In the genomic region with DNA sequence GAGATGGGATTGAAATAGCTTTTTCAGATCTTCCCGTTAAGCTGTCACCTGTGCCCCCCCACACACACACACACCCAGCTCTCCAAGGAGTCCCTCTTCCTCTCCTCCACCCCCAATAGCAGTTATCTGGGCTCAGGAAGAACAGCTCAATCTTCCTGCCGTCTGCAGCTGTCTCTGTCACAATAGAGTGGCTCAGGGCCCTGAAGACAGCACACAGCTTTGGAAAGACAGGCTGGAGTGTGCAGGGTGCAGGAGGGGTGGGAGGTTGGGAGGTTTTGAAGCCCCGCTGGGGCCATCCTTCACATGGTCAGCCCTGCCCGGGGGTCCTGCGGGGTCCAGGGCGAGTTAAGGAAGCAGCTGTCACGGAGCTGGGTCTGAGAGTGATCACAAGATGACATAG, we compare ENCODE assay signal across 13 mouse cellular contexts.
DNase-seq lines count a peak whose midpoint lies in the region; ATAC-seq lines count a peak whose summit lies in the region.
"Had no signal": no experiment of that assay in that cellular context is flagged by ENCODE, and none has a peak within 500 bp of the region (broad histone marks: within the 10 kb centered on the region; RNA-seq: fewer than 3 reads in every experiment).

No protein-coding gene starts in this region.

- peaks cover 22% of the 10 kb centered on the region for H3K4me1 ChIP-seq in heart, embryonic 11.5 days (ENCODE audit: control insufficient read depth, insufficient read depth, low read length)
- peaks cover 8% of the 10 kb centered on the region; the same call in 1 of the 2 replicates for H3K4me1 ChIP-seq in lung, embryonic 16.5 days (replicated peaks; ENCODE audit: control insufficient read depth, insufficient read depth, low read length)
- H3K4me1 ChIP-seq in hindbrain, embryonic 15.5 days (replicated peaks) = peaks cover 35% of the 10 kb centered on the region
- peaks cover 41% of the 10 kb centered on the region for H3K4me1 ChIP-seq in neural tube, embryonic 13.5 days (replicated peaks)
- H3K4me1 ChIP-seq: liver, embryonic 15.5 days had no signal

- intact Hi-C loops in heart, postnatal 10 days (cut with DNase I) = no loop called here

- no peak overlapping the region for H3K27ac ChIP-seq in heart, embryonic 11.5 days (ENCODE audit: low read depth, low read length)
- H3K27ac ChIP-seq in lung, embryonic 16.5 days (ENCODE audit: low read length) = no peak overlapping the region
- peak overlapping the region; percentile 45; the same call in 1 of the 2 replicates for H3K27ac ChIP-seq in hindbrain, embryonic 15.5 days (replicated peaks)
- peak overlapping the region; percentile 59; the same call in 1 of the 2 replicates for H3K27ac ChIP-seq in neural tube, embryonic 13.5 days (replicated peaks)
- H3K27ac ChIP-seq: liver, embryonic 15.5 days had no signal

- no peak; the same call in 1 of the 2 replicates for ATAC-seq in heart, embryonic 11.5 days (replicated peaks; ENCODE audit: insufficient number of reproducible peaks, low FRiP score, low TSS enrichment)
- peak; percentile 42; the same call in 1 of the 2 replicates for ATAC-seq in lung, embryonic 16.5 days (ENCODE audit: low read depth)
- 0 out of 2 replicates have a peak, but pooled peaks have one; percentile 33 for ATAC-seq in hindbrain, embryonic 15.5 days (ENCODE audit: low FRiP score, low read depth)
- peak; percentile 56 for ATAC-seq in neural tube, embryonic 13.5 days (ENCODE audit: low read depth)

- H3K4me2 ChIP-seq in heart, embryonic 11.5 days = peak overlapping the region; percentile 61
- H3K4me2 ChIP-seq in lung, embryonic 16.5 days (ENCODE audit: low read depth, low read length) = no peak overlapping the region
- peak overlapping the region; percentile 46 for H3K4me2 ChIP-seq in hindbrain, embryonic 15.5 days
- peak overlapping the region; percentile 51 for H3K4me2 ChIP-seq in neural tube, embryonic 13.5 days

- 8% methylated on average over 7 of the region's 7 CpGs for WGBS in heart, embryonic 11.5 days (ENCODE audit: insufficient replicate concordance)
- WGBS in lung, embryonic 16.5 days = 7% methylated on average over 7 of the region's 7 CpGs
- 8% methylated on average over 7 of the region's 7 CpGs for WGBS in hindbrain, embryonic 15.5 days
- WGBS in neural tube, embryonic 13.5 days = 1% methylated on average over 7 of the region's 7 CpGs

- H3K27me3 ChIP-seq in heart, embryonic 11.5 days (ENCODE audit: control insufficient read depth, insufficient read depth, low read length) = no peaks in the 10 kb centered on the region
- peaks cover 24% of the 10 kb centered on the region for H3K27me3 ChIP-seq in lung, embryonic 16.5 days (ENCODE audit: control insufficient read depth, insufficient read depth, low read depth, low read length)
- H3K27me3 ChIP-seq in hindbrain, embryonic 15.5 days = no peaks in the 10 kb centered on the region
- no peaks in the 10 kb centered on the region for H3K27me3 ChIP-seq in neural tube, embryonic 13.5 days

- DNase-seq in heart, postnatal 10 days = no peak
- no peak for DNase-seq in lung, postnatal 4 days
- no peak for DNase-seq in right cerebral cortex, postnatal 36 days (ENCODE audit: low spot score in 2 of 2)
- DNase-seq in right cerebral cortex, postnatal 25 days = no peak
- DNase-seq: adrenal gland, adult 2 months; cerebellum, adult 9-10 months; gastrocnemius, postnatal 14 days; kidney, postnatal 10 days had no signal

- H3K9ac ChIP-seq in heart, embryonic 11.5 days (ENCODE audit: low read depth, low read length) = 0 out of 2 replicates have a peak overlapping the region, but pooled peaks have one; percentile 46
- H3K9ac ChIP-seq in lung, embryonic 16.5 days (ENCODE audit: low read length) = no peak overlapping the region
- H3K9ac ChIP-seq in hindbrain, embryonic 15.5 days = no peak overlapping the region; the same call in 1 of the 2 replicates
- peak overlapping the region; percentile 31 for H3K9ac ChIP-seq in neural tube, embryonic 13.5 days
- H3K9ac ChIP-seq: liver, embryonic 15.5 days had no signal

- H3K9me3 ChIP-seq in heart, embryonic 11.5 days (replicated peaks; ENCODE audit: control insufficient read depth, low read length) = no peaks in the 10 kb centered on the region
- no peaks in the 10 kb centered on the region for H3K9me3 ChIP-seq in lung, embryonic 16.5 days (ENCODE audit: control insufficient read depth, low read length)
- no peaks in the 10 kb centered on the region for H3K9me3 ChIP-seq in hindbrain, embryonic 15.5 days
- H3K9me3 ChIP-seq in neural tube, embryonic 13.5 days = no peaks in the 10 kb centered on the region
- H3K9me3 ChIP-seq: liver, embryonic 15.5 days had no signal

- H3K36me3 ChIP-seq in heart, embryonic 11.5 days (ENCODE audit: control insufficient read depth, insufficient read depth, low read length) = no peaks in the 10 kb centered on the region
- no peaks in the 10 kb centered on the region for H3K36me3 ChIP-seq in lung, embryonic 16.5 days (ENCODE audit: control insufficient read depth, insufficient read depth, low read length)
- H3K36me3 ChIP-seq in hindbrain, embryonic 15.5 days = no peaks in the 10 kb centered on the region
- no peaks in the 10 kb centered on the region for H3K36me3 ChIP-seq in neural tube, embryonic 13.5 days
- H3K36me3 ChIP-seq: liver, embryonic 15.5 days had no signal

- no peak overlapping the region for H3K4me3 ChIP-seq in heart, embryonic 11.5 days (ENCODE audit: low read depth, low read length)
- no peak overlapping the region for H3K4me3 ChIP-seq in lung, embryonic 16.5 days (ENCODE audit: low read length)
- no peak overlapping the region for H3K4me3 ChIP-seq in hindbrain, embryonic 15.5 days
- H3K4me3 ChIP-seq in neural tube, embryonic 13.5 days = no peak overlapping the region
- H3K4me3 ChIP-seq: liver, embryonic 15.5 days had no signal

Comparison
In these comparisons a context has a peak if more than half of its experiments do, and no peak if none do; other contexts are left out.
1. H3K27ac ChIP-seq: peak in hindbrain, embryonic 15.5 days (single experiment) and neural tube, embryonic 13.5 days (single experiment); none in heart, embryonic 11.5 days (single experiment) and lung, embryonic 16.5 days (single experiment).
2. H3K9ac ChIP-seq: peak in heart, embryonic 11.5 days (single experiment) and neural tube, embryonic 13.5 days (single experiment); none in lung, embryonic 16.5 days (single experiment) and hindbrain, embryonic 15.5 days (single experiment).